Mouse (Mus musculus) small intestine, adult 2 months (tissue): ENCODE results near the gene Lsm4. TPM values are rescaled to one million over a fixed set of nuclear protein-coding genes. Genes with fewer than 3 reads are reported as not detected.

Experiments
- H3K27ac ChIP-seq: fragments of 200-500 bp; 2 replicates; pipeline ENCODE4 v1.5.1; 2012; ENCODE audit warnings: low read depth, low read length, control low read depth, inconsistent platforms; ENCODE audit not compliant: insufficient read depth
- H3K27me3 ChIP-seq: fragments of 200-500 bp; 2 replicates; pipeline ENCODE4 v1.6.1; 2012; ENCODE audit warnings: mild to moderate bottlenecking, moderate library complexity, low read length, inconsistent platforms; ENCODE audit not compliant: control insufficient read depth, insufficient read depth
- H3K36me3 ChIP-seq: fragments of 200-500 bp; 2 replicates; pipeline ENCODE4 v1.6.1; 2012; ENCODE audit warnings: mild to moderate bottlenecking, low read length, control low read depth, inconsistent platforms; ENCODE audit not compliant: control insufficient read depth, insufficient read depth
- H3K4me1 ChIP-seq: fragments of 200-500 bp; 2 replicates; pipeline ENCODE4 v1.6.1; 2012; ENCODE audit warnings: low read length, inconsistent platforms, mixed read lengths; ENCODE audit not compliant: control insufficient read depth, insufficient read depth, insufficient read length
- H3K4me3 ChIP-seq: fragments of 200-500 bp; 2 replicates; pipeline ENCODE4 v1.5.1; 2012; ENCODE audit warnings: low read depth, mild to moderate bottlenecking, control low read depth, inconsistent platforms, low read length, moderate library complexity
- CTCF ChIP-seq: fragments of 200-500 bp; IDR thresholded peaks from 2 replicates; pipeline ENCODE4 v1.5.1; 2012; ENCODE audit warnings: low read depth, mild to moderate bottlenecking, control low read depth, inconsistent platforms, low read length, moderate library complexity, mixed read lengths; ENCODE audit not compliant: insufficient replicate concordance, insufficient read length; ENCODE audit errors: extremely low read depth
- POLR2A ChIP-seq: fragments of 200-500 bp; IDR thresholded peaks from 2 replicates; pipeline ENCODE4 v1.6.1; 2012; ENCODE audit warnings: low read depth, mild to moderate bottlenecking, control low read depth, inconsistent platforms, low read length, moderate library complexity
- WGBS: fragments of 180-500 bp; shearing (Covaris S2); methylation state at CpG from one replicate; pipeline ENCODE4 v1.1.7; 2018; 5-methylcytosine and 5-hydroxymethylcytosine counted together
- polyA plus RNA-seq: library from polyadenylated mRNA; depleted of rRNA; stranded (reverse); fragments of >200 nt; gene quantifications from 2 replicates; pipeline ENCODE4 v1.2.3, GENCODE M21; 2012

Lsm4 gene
- polyA plus RNA-seq, 1 experiment = 152 TPM

- 88% methylated on average over 4 of the region's 4 CpGs for WGBS
- H3K27ac ChIP-seq = no peak overlapping the region
Measured at GRCm38 (mm10) chr8:70691230-70691629, 18.2 kb downstream of the Lsm4 start.

GRCm38 (mm10) chr8:70691727-70692231 is 18.7 kb downstream of the Lsm4 start:
- Histone ChIP-seq H3K4me3 (peak overlapping the region; percentile 34), H3K4me1 (peaks cover 37% of the 10 kb centered on the region), H3K27me3 (no peaks in the 10 kb centered on the region), H3K36me3 (no peaks in the 10 kb centered on the region), H3K27ac (no peak overlapping the region)
- no peak for TF ChIP-seq POLR2A
- TF ChIP-seq CTCF = no peak
- WGBS = 10% methylated on average over 20 of the region's 20 CpGs

More at GRCm38 (mm10) chr8:70691230-70691629, 18.2 kb downstream of the Lsm4 start:
- Histone ChIP-seq H3K36me3 (no peaks in the 10 kb centered on the region), H3K27me3 (no peaks in the 10 kb centered on the region), H3K4me1 (peaks cover 33% of the 10 kb centered on the region), H3K4me3 (no peak overlapping the region)
- TF ChIP-seq POLR2A = no peak

GRCm38 (mm10) chr8:70693636-70694035 is 20.6 kb downstream of the Lsm4 start:
- no peak for TF ChIP-seq POLR2A
- TF ChIP-seq CTCF = no peak
- WGBS = 57% methylated on average over 5 of the region's 5 CpGs
- Histone ChIP-seq H3K36me3 (no peaks in the 10 kb centered on the region), H3K4me1 (peaks cover 45% of the 10 kb centered on the region), H3K4me3 (no peak overlapping the region), H3K27me3 (no peaks in the 10 kb centered on the region), H3K27ac (no peak overlapping the region)

GRCm38 (mm10) chr8:70695318-70696018 is 22.4 kb downstream of the Lsm4 start:
- TF ChIP-seq CTCF = no peak
- no peak for TF ChIP-seq POLR2A
- Histone ChIP-seq H3K4me1 (peaks cover 45% of the 10 kb centered on the region), H3K27me3 (no peaks in the 10 kb centered on the region), H3K4me3 (no peak overlapping the region), H3K36me3 (no peaks in the 10 kb centered on the region), H3K27ac (peak overlapping the region; percentile 89)
- WGBS = 17% methylated on average over 32 of the region's 32 CpGs

DNA sequence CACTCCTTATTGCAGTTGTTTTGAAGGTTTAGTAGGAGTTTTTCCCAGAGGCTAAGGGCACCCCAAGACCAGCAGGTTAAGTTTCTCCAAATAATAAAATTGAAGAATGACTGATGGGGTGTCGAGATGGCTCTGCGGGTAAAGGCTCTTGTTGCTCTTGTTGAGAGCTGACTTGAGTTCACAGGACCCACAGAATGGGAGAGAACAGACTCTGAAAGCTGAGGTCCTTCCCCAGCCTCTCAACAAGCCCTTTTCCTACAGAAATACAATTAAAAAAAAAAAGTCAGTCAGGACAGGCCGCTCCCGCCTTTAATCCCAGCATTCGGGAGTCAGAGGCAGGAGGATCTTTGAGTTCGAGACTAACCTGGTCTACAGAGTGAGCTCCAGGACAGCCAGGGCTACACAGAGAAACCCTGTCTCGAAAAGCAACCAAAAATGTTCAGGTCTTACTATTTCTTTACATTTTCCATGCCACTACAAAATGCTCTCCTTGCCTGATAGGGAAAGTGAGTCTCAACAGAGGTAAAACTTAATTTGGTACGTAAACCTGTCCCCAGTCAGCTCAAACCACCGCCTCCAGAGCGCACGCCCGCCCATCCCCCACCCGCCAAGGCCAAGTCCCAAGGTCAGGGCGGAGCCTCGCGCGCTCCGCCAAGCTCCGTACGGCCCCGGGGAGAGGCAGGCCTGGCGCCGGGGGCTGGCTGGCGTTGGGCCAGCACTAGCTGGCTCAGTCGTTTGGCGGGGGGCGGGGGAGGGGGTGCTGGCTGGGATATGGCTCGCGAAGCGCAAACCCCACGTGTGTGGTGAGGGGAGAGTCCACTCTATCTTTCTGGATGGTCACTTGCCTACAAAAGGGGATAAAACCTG is 23.2 kb downstream of the Lsm4 start:
- WGBS = 3% methylated on average over 31 of the region's 31 CpGs
- Histone ChIP-seq H3K36me3 (peaks cover 5% of the 10 kb centered on the region), H3K4me1 (peaks cover 45% of the 10 kb centered on the region), H3K4me3 (peak overlapping the region; percentile 41), H3K27ac (peak overlapping the region; percentile 89), H3K27me3 (no peaks in the 10 kb centered on the region)
- no peak for TF ChIP-seq CTCF
- TF ChIP-seq POLR2A = no peak

GRCm38 (mm10) chr8:70696946-70697345 is 23.9 kb downstream of the Lsm4 start:
- H3K4me3 ChIP-seq = peak overlapping the region; percentile 41
- WGBS = 36% methylated on average over 4 of the region's 4 CpGs
- no peaks in the 10 kb centered on the region for H3K27me3 ChIP-seq
- peak overlapping the region; percentile 100 for H3K27ac ChIP-seq
- no peak for TF ChIP-seq CTCF
- no peak for TF ChIP-seq POLR2A
- H3K36me3 ChIP-seq = peaks cover 9% of the 10 kb centered on the region
- peaks cover 42% of the 10 kb centered on the region for H3K4me1 ChIP-seq
